Mouse (Mus musculus) CD8-positive naive resting alpha-beta T cell, adult 2 months (primary cell): ENCODE measurements around the gene Piezo1.
"Not testable (repeated sequence)": the region's sequence is repeated elsewhere in the genome, so short reads cannot be mapped to it uniquely, and the experiment has no call there.

ENCODE experiments used
- DNase-seq, 2 experiments: peaks; one replicate each; pipeline ENCODE4 v3.0.0; 2022; ENCODE audit warnings: low read depth in 2 of 2, low spot score in 2 of 2

The Piezo1 gene

DNA sequence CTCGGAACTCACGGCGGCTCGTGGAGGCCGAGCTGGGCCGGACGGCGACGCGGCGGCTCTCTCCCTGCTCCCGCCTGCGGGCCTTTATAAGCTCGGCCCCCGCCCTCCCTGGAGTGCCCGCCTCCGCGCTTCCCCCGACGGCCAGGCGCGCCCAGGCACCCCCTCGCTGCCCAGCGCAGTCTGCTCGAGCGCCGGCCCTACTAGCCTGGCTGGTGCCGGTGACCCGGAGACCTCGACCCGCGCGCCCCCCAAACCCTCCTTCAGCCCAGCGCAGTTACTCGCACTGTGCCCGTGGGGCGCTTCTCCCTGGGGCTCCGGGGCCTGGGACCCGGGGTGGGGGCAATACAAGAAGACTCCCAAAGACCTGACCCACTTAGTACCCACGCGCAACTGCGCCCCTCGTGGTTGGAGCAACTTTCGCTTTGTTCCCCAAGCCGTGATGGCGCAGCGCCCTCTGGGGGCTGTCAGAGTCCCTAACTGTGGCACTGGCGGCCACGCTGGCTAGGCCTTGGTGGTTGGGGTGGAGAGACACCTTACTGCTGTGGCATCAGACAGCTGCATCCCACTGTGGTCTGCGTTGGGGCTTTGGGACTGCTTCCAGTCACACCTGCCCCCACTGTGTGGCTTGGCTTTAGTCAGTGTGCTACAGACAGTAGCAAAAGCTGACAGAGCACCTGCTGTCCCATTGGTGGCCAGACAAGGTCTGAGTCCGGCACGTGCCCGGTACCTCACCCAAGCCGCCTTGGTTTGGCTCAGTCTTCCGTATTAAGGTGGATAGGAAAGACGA lies at the start of gene Piezo1:
Gene Piezo1, minus strand, starts transcription at position 65 of the 787 bp plus-strand sequence.
- DNase-seq = peak; percentile 95 to 97

DNA sequence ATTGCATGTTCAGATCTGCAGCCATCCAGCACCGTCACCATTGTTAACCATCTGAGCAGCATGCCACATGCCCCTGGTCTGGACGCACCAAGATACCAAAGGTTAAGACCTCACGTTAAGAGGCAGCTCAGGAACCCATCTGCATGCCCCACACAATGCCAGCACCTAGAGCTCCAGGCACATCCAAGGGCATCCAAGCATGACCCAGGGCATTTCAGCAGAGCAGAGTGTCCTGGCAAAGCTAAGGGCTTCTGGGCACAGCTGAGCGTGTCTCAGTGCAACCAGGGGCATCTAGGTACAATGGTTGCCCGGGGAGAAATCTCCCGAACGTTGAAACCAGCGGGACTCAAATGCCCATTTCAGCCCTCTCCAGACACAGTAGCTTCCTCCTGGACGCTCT lies 49.5 kb upstream of the Piezo1 start:
- DNase-seq = no peak

DNA sequence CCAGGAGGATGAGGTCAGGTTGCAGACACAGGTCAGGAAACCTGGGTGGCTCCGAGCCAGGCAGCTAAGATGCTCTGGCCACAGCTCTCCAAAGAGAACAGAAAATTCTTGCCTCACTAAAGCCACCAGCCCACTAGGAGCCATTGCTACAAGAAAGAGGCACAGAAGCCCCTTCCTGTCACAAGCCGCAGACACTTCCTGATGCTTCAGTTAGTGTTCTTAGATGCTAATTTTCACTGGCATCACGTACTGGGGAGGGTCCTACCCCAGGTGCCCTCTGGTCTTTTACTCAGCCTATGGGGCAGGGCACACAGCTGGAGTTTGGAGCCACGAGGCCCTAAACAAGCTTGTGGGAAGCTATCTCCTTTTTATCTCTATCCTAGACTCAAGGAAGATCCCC lies 44.9 kb upstream of the Piezo1 start:
- peak in 1 of 2 experiments; percentile 20 for DNase-seq

DNA sequence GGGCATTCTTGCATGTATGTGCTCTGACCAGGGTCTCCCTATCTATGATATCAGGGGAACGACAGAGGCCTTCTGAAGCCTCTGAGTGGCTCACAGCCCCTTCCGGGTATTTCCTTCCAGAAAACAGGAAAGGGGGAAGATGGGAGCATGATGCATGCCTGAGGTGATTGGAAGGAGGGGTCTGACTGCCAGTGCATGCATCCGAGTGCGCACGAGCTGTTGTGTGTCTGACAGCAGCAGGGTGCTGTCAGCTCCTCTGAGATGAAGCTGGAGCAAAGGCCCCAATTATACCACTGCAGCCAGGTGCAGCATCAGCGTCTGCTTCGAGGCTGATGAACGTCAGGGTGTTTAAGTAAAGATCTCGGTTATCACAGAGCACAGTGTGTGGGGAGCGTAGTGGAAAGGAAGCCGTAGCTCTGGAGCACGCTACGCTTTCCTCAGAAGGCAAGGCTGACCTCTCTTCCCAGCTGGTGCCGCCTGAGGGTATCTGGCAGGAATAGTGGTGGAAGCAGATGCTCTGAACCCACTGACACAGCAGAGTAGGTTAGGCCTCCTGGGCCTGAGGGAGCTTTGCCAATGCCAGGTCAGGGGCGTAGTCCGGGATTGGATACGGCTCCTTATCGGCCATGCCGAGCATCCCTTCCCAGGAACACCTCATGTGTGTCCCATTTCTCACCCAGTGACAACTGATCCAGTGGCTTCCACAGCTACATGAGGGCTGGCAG lies 42.8 kb upstream of the Piezo1 start:
- no peak for DNase-seq

DNA sequence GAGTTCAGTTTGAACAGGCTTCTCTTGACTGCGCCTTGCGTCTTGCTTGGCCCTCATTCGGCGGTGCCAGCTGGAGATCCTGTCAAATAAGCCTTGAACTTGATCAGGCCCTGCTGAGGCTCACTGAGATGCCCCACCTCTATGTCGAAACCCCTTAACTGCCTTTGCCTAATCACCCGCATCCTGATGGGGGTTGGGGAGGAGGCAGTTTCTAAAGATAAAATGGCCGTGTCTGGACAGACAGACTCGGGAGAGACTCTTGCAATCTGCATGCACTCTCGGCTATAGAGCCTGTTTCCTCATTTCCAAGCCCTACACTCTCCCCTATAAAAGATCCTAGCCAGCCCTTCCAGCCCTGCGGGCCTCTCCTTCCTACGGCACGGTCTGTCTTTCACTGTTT lies 42.1 kb upstream of the Piezo1 start:
- DNase-seq = no peak

DNA sequence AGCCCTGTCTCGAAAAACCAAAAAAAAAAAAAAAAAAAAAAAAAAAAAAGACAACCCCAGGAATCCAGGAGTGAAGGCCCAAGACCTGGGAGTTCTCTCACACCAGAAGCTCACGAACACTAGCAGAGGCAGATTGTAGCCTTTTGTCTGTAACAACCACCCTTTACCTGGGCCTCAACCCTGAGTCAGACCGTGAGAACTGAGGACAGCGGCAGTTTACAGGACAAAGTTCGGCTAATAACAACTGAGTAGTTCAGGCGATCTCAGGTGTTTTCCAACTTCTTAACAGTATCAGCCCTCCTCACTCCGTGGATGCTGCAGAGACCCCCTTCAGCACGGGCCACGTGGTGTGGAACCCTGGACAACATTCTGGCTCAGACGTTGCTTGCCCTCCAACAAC lies 35.6 kb upstream of the Piezo1 start:
- no peak for DNase-seq

DNA sequence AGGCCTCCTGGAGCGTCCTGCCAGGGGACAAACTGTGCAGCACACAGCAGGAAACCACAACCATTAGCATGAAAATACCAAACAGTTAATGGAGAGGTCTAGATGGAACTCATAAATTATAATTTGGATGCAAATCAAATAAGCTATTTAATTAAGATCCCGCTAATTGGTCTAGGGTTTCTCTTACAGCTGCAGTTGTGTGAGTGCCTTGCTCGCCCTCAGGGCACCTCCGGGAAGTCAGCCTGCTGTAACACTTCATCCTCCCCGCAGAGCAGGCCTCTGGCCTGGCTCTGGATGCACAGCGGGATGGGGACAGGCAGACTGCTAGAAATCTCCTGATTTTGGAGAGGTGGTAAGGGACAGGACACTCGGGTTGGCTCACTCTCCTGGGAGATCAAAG lies 35.0 kb upstream of the Piezo1 start:
- DNase-seq = no peak

DNA sequence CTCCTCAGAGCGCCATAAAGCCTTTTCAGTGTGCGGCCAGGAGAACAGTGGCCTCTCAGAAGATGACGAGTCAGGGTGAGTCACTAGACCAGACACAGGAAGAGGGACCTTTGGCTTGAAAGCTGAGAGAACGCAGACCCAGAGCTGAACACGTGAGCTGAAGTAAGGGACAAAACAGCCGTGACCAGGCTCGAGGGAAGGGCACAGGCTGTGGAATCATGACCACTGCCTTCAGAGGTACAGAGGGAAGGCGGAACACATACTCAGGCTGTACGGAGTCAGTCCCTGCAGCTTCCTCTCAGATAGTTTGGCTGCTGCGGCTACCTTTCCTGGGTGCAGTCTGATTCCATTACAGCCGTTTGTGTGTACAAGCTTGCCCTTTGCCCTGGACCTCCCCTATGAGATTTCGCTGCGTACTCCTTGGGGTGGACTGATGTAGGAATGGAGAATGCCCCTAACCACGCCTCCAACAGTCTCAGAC lies 34.3 kb upstream of the Piezo1 start:
- DNase-seq = no peak

DNA sequence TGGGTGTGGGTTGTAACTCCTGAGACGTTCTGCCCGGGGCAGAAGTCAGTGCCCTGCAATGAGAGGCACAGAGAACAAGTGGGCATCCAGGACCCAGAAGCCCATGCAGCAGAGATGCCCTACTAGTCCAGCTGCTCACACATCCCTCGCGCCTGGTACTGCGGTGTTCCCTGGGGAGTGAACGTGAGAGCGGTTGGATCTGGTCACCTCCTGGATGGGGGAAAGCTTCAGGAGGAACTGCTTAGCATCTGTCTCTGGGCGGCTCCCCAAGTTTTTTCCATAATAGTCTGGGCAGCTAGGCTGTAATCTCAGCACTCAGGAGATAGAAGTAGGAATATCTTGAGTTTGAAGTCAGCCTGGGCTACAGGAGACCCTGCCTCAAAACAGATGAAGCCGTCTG lies 33.9 kb upstream of the Piezo1 start:
- no peak for DNase-seq

DNA sequence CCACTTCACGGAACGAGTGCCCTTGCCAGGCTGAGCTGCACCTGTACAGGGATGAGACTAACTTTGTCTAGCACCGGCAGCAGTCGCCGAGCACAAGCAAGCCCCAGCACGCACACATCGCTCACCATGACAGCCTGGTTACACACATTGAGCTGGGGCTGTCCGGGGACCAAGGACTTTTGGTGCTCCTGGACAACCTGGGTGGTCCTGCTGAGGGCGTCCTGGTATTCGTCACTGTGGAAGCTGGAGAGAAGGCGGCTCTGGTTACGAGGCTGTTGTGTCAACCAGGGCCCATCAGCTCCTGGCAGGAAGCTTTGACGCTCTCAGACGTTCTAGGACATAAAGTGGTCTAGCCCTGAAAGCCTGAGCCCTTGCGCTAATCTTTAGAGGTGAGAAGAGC lies 29.8 kb upstream of the Piezo1 start:
- no peak for DNase-seq

DNA sequence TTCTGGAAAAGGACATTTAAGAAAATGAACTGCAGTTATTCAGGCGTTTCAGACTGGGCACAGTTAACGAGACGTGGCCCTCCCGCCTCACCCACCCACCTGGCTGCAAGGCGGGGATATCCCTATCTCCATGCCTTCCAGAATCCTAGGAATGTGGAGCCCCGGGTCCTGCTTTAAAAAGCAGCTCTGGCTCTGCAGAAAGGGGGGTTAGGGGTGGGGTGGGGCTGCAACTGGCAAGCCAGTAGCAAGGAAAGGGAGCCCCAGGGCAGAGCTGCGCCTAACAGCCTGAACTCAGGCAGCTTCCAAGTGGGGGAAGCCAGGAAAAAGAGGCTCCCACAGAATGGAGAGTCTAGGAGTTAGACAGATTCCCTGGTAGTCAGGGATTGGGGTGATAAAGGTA lies 28.1 kb upstream of the Piezo1 start:
- no peak for DNase-seq

DNA sequence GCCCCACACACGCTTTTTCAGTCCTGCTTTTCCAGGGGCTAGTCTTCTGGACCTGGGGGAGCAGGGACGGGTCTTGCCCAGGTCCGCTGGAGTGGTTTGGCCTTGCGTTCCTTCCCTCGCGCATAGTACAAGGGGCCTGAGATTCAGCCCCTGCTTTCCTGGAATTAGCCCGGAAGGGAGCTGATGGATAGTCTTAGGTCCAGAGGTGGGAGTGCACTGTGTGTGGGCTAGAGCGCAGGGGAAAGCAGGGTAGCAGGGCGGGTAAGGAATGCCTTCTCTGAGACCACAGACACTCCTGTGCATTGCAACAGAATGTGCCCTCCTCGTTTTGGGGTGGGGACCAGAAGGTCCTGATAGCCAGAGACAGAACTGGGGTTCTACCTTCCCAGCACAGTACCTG lies 26.0 kb upstream of the Piezo1 start:
- DNase-seq = no peak

DNA sequence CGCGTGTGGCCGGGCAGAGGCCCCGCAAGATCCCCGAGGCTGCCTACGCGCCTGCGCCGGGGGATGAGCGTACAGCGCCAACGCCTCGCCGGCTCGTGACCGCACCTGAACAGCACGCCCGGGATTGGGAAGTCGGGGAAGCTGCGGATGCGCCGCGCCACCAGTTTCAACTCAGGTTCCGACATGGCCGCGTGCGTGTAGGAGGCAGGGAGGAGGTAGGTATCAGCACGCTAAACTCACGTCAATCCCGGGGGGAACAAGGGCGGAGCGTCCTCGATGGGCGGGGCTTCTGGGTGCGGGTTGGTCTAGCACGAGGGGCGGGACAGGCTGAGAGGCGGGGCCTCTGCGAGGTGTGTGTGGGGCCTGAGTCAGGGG lies 25.5 kb upstream of the Piezo1 start, which contains the start of gene Aprt:
Gene Aprt, minus strand, starts transcription at position 262 of the 375 bp plus-strand sequence.
- DNase-seq = peak; percentile 91 to 97

DNA sequence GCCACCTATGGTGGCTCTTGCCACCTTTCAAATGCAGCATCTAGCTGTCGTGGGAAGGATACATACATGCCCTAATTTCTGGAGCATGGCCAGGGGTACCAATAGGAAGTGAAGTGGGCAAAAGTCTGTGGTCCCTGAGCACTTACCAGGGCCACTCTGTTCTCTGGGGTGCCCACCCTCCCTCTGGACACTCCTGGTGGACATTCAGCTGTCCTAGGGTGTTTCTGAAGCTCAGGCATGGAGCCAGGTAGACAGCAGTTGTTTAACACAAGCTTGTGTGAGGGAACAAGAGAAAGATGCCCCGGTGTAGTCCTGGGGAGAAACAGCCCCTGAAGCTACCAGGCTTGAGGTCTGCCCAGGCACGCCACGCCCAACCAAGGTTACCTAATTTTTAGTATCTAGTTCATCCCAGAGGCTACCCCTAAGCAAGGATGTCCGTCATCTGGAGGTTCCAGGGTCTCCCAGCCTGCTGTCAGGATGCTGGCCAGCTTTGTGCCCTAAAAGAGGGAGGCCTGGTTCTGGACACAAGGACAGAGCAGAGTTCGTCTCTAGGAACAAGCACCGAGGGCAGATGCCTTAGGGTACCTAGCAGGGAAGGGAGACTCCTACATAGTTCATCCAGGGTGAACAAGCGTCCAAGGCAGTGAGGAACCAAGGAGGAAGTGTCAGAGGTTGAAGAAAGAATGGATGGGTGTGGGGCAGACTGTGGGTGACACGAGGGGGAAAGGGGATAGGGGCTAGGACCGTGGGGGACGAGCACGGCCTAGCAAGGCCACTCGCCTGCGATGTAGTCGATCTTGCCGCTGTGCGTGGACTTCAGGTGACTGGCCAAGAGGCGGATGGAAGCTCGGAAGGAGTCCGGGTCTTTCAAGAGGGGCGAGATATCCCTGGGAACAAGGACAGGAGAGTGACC lies 24.9 kb upstream of the Piezo1 start:
- no peak for DNase-seq

DNA sequence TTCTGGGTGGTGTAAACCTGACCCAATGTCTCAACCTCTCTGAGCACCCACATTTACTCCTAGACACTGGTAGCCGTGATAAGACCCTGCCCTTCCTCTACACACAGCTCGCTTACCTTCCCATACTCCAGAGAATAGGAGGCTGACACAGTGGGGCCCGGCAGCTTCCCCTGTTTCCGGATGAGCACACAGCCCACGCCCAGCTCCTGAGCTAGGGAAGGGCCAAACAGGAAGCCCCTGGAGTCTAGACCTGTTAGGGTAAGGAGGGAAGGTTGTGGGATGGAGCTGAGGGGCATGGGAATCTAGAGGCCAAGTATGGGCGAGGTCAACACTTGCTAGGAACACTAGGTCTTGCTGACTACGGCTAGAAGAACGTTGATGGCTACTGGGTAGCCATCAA lies 24.2 kb upstream of the Piezo1 start:
- no peak for DNase-seq

DNA sequence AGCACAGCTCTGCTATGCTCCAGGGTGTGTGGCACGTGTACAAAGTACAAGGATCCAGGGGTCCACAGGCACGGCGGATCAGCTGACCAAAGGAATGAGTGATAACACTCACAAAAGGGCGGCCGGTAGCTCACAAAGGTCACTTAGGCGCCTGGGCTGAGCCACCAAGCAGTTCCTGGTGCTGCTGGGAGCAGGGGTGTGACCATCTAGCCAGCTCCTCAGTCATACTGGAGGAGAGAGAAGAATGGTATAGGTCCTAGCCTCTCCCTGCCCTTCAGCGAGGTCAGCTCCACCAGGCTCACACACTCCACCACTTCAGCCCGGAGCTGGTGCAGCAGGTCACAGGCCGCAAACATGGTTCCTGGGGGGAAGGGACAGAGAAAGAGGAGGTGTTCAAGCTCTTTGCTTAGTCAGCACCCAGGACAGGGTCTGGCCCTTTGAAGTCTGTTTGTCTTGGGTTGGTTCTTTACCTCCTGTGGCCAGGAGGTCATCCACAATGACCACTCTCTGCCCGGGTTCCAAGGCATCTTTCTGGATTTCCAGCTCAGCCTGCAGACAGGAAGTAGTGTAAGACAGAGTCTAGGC lies 23.6 kb upstream of the Piezo1 start:
- no peak for DNase-seq

DNA sequence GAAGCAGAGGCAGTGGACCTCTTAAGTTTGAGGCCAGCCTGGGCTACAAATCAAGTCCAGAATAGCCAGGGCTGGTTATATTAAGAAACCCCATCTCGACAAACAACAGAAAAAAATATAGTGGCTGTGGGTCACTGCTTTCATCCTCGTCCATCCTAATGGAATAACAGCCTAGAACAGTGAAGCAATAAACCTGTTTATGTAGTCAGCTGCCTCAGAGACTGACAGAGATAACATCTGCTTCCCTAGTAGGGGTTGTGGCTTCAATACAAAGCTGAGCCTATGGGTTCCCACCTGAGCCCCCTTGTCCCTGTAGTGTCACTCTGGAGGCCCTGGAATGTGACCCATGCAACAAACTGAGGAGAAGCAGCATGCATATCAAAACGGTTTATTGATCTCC lies 23.1 kb upstream of the Piezo1 start:
- no peak for DNase-seq

DNA sequence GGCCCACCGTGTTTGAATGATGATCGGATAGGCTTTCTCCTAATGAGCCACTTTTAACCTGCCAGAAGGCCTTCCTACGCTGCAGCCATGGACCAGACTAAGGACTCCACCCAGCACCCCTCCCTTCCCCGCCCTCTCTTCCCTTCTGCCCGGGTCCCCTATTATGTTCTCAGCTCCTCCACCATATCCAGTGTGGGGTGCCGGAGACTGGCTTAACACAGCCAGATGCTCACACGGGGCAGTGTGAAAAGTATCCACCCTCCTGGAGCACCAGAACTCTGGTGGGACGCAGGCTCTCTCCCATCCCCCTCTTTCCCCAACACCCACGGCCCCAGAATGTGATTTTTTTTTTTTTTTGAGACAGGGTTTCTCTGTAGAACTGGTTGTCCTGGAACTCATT lies 22.4 kb upstream of the Piezo1 start:
- DNase-seq = no peak

DNA sequence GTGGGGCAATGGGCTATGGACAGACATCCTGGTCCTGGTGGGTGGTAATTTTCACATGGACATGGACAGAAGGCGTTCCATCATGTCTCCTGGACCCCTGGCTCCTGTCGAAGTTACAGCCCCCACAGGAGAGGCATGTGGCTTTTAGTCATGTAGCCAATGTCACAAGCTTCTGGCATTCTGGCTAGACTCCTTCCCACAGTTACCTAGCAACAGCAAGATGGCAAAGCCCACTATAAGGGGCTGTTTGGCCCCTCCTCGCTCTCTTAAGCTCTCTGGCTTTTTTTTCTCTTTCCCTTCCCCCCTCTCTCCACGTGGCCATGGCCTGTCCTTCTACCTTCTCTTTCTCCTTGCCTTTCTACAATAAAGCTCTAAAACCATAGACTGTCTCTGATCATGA lies 22.0 kb upstream of the Piezo1 start:
- not testable (repeated sequence) for DNase-seq

DNA sequence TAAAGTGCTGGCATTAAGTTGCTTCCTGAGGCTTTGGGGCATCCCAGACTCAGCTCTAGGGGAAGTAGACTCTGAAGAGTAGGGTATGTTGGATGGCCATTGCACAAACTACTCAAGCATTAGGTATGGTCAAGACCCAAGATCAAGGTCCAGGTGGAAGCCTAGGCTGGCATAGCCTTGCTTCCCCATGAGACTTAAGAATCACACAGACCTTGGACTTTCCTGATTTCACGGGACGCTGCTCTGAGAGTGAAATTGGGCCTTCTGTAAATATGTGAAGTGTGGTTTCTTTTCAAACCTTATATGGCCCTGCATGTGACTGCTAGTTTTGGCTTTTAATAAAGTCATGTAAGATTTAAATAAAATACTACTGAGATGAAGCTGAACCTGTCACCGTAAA lies 21.6 kb upstream of the Piezo1 start:
- no peak for DNase-seq

DNA sequence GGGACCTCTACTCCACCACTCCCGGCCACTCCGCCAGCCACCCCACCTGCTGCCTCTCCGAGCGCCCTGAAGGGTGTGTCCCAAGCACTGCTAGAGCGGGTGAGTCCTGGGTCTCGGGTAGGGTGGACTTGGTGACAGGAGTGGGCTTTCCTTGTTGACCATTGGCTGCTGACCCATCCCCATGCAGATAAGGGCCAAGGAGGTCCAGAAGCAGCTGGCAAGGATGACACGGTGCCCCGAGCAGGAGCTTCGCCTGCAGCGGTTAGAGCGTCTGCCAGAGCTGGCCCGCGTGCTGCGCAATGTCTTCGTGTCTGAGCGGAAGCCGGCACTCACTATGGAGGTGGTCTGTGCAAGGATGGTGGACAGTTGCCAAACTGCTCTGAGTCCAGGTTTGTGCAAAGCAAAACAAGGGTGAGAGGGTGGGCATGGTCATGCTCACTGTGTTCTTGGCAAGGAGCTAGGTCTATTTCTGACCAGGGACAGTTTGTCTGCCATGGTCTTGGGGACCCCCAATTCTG lies 20.7 kb upstream of the Piezo1 start:
- DNase-seq = no peak
